Mouse (Mus musculus) heart, embryonic 15.5 days (tissue): ENCODE results near the gene Slc35c2. TPM values are rescaled to one million over a fixed set of nuclear protein-coding genes. Genes with fewer than 3 reads are reported as not detected.

Experiments used
- ATAC-seq: fragments of 200-750 bp; cut with Nextera tagmentation; replicated peaks from 2 replicates; pipeline ENCODE4 v1.8.0; 2017; ENCODE audit warnings: low read depth, moderate TSS enrichment; ENCODE audit not compliant: insufficient number of reproducible peaks, insufficient read depth, low FRiP score
- H3K27ac ChIP-seq: fragments of 300-500 bp; sonication (generic); 2 replicates; pipeline ENCODE4 v1.5.1; 2015; ENCODE audit warnings: mild to moderate bottlenecking, inconsistent platforms
- H3K27me3 ChIP-seq: fragments of 300-500 bp; sonication (generic); 2 replicates; pipeline ENCODE4 v1.6.1; 2015; ENCODE audit warnings: inconsistent platforms
- H3K36me3 ChIP-seq: fragments of 300-500 bp; sonication (generic); 2 replicates; pipeline ENCODE4 v1.6.1; 2015; ENCODE audit warnings: mild to moderate bottlenecking, inconsistent platforms
- H3K4me1 ChIP-seq: fragments of 300-500 bp; sonication (generic); replicated peaks from 2 replicates; pipeline ENCODE4 v1.6.1; 2015; ENCODE audit warnings: inconsistent platforms
- H3K4me2 ChIP-seq: fragments of 300-500 bp; sonication (generic); 2 replicates; pipeline ENCODE4 v1.6.1; 2015; ENCODE audit warnings: inconsistent platforms, mild to moderate bottlenecking, moderate library complexity
- H3K4me3 ChIP-seq: fragments of 300-500 bp; sonication (generic); 2 replicates; pipeline ENCODE4 v1.5.1; 2015; ENCODE audit warnings: mild to moderate bottlenecking, inconsistent platforms
- H3K9ac ChIP-seq: fragments of 300-500 bp; sonication (generic); 2 replicates; pipeline ENCODE4 v1.6.1; 2015; ENCODE audit warnings: mild to moderate bottlenecking, inconsistent platforms
- H3K9me3 ChIP-seq: fragments of 300-500 bp; sonication (generic); replicated peaks from 2 replicates; pipeline ENCODE4 v1.6.1; 2016; ENCODE audit warnings: inconsistent platforms
- WGBS: fragments of 180-500 bp; shearing (Covaris S2); methylation state at CpG from one replicate; pipeline ENCODE4 v1.1.7; 2015; ENCODE audit warnings: mixed read lengths; 5-methylcytosine and 5-hydroxymethylcytosine counted together
- polyA plus RNA-seq: library from polyadenylated mRNA; unstranded; fragments of >200 nt; fragmentation: Nextera tagmentation; extraction: Ambion mirVana; gene quantifications from 2 replicates; pipeline ENCODE4 v1.2.1, GENCODE M21; 2015

Slc35c2 gene
- polyA plus RNA-seq, 1 experiment from 2014 or later: 32.1 TPM

DNA sequence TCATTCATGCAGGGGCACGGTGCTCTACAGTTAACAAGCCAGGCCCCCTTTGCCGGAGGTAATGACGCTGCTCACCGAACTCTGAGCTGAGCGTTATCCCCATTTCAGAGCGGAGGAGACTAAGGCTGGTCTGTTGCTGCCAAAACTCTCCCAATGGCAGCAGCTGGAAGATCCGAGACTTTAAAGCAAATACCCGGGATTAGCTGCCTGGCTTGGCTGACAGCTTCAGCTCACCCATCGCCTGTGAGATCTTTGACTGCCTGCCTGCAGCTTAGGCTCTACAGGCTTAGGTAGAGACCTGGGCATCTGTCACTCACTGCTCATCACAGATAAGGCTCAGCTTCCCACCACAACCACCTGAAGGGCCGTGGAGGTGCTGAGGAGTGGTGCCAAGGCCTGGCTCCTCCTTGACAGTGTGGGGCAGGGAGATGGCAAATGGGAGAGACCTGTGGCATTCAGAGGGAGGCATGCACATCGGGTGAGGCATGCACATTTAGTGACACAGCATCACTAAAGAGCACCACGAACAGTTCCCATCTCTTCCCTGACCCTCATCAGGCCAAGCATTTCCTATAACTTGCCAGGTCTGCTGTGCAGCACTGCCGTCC, 23.3 kb upstream of the Slc35c2 start:
- no peak overlapping the region for H3K27ac ChIP-seq
- no peak overlapping the region for H3K4me3 ChIP-seq
- H3K9ac ChIP-seq: no peak overlapping the region
- no peaks in the 10 kb centered on the region for H3K27me3 ChIP-seq
- H3K36me3 ChIP-seq: peaks cover 47% of the 10 kb centered on the region
- no peaks in the 10 kb centered on the region for H3K9me3 ChIP-seq
- no peak for ATAC-seq
- no peaks in the 10 kb centered on the region for H3K4me1 ChIP-seq
- WGBS: 73% methylated on average over 13 of the region's 13 CpGs
- H3K4me2 ChIP-seq: no peak overlapping the region

GRCm38 (mm10) chr2:165307801-165308200, 20.1 kb upstream of the Slc35c2 start:
- no peak overlapping the region for H3K27ac ChIP-seq
- no peaks in the 10 kb centered on the region for H3K27me3 ChIP-seq
- WGBS: 81% methylated on average over 6 of the region's 6 CpGs
- H3K9me3 ChIP-seq: no peaks in the 10 kb centered on the region
- no peak for ATAC-seq
- no peak overlapping the region for H3K9ac ChIP-seq
- no peak overlapping the region for H3K4me3 ChIP-seq
- H3K4me1 ChIP-seq: no peaks in the 10 kb centered on the region
- H3K36me3 ChIP-seq: peaks cover 48% of the 10 kb centered on the region
- H3K4me2 ChIP-seq: no peak overlapping the region

DNA sequence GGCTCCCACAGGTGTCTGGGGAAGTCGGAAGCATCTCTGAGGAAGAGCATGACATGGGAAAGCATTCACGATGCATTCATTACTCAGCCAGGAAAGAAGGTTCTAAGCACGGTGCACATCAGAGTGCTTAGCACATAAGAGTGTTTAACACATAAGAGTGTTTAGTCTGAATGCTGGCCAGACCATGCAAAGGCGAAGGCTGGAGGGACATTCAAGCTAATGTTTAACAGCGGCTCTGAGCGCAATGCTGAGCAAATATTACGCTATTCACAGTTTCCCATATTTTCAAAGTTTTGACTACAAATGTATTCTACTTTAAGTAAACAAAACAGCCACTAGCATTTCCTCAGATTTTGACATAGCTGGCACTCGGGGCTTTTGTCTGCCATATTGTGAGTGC, 17.8 kb upstream of the Slc35c2 start:
- Histone ChIP-seq H3K9ac (no peak overlapping the region), H3K4me2 (no peak overlapping the region), H3K4me1 (no peaks in the 10 kb centered on the region), H3K4me3 (no peak overlapping the region), H3K27ac (no peak overlapping the region), H3K27me3 (no peaks in the 10 kb centered on the region), H3K9me3 (no peaks in the 10 kb centered on the region), H3K36me3 (peaks cover 41% of the 10 kb centered on the region)
- no peak for ATAC-seq
- WGBS: 88% methylated on average over 8 of the region's 8 CpGs

- Histone ChIP-seq H3K9ac (no peak overlapping the region), H3K4me1 (no peaks in the 10 kb centered on the region), H3K9me3 (no peaks in the 10 kb centered on the region), H3K4me3 (no peak overlapping the region), H3K36me3 (peaks cover 41% of the 10 kb centered on the region), H3K27me3 (no peaks in the 10 kb centered on the region), H3K4me2 (no peak overlapping the region), H3K27ac (no peak overlapping the region)
- 85% methylated on average over 19 of the region's 19 CpGs for WGBS
- ATAC-seq: no peak
Measured at GRCm38 (mm10) chr2:165304819-165305218, 17.1 kb upstream of the Slc35c2 start.

- no peak overlapping the region for H3K27ac ChIP-seq
- H3K9me3 ChIP-seq: no peaks in the 10 kb centered on the region
- H3K9ac ChIP-seq: no peak overlapping the region
- H3K36me3 ChIP-seq: peaks cover 41% of the 10 kb centered on the region
- no peaks in the 10 kb centered on the region for H3K27me3 ChIP-seq
- no peak overlapping the region for H3K4me2 ChIP-seq
- no peak for ATAC-seq
- H3K4me3 ChIP-seq: no peak overlapping the region
- H3K4me1 ChIP-seq: no peaks in the 10 kb centered on the region
- WGBS: 94% methylated on average over 6 of the region's 6 CpGs
Measured at GRCm38 (mm10) chr2:165303354-165304012, 15.8 kb upstream of the Slc35c2 start.

DNA sequence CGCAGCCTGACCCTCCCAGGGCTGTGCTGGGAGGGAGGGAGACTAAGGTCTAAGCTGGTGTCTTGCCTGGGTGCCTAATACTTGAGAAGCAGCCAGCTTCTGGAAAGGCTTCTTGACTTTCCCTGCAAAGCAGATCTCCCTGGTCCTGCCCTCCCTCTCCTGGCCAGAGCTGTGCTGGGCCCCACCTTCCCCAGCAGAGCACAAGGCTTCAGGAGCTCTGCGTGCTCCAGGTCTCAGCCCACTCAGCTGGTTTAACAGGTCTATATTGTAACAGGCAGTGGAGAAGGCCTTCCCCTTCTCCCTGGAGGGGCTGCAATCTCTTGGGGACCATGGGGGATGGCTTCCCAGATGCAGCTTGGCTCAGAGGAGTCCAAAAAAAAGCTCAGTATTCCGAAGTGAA, 13.7 kb upstream of the Slc35c2 start:
- H3K4me3 ChIP-seq: no peak overlapping the region
- H3K4me1 ChIP-seq: no peaks in the 10 kb centered on the region
- no peak overlapping the region for H3K9ac ChIP-seq
- no peaks in the 10 kb centered on the region for H3K9me3 ChIP-seq
- 64% methylated on average over 3 of the region's 3 CpGs for WGBS
- H3K27me3 ChIP-seq: no peaks in the 10 kb centered on the region
- no peak overlapping the region for H3K4me2 ChIP-seq
- H3K27ac ChIP-seq: no peak overlapping the region
- no peak for ATAC-seq
- peaks cover 50% of the 10 kb centered on the region for H3K36me3 ChIP-seq

GRCm38 (mm10) chr2:165300885-165301284, 13.2 kb upstream of the Slc35c2 start:
- 81% methylated on average over 6 of the region's 6 CpGs for WGBS
- Histone ChIP-seq H3K27ac (no peak overlapping the region), H3K9ac (no peak overlapping the region), H3K36me3 (peaks cover 54% of the 10 kb centered on the region), H3K4me2 (no peak overlapping the region), H3K27me3 (no peaks in the 10 kb centered on the region), H3K4me3 (no peak overlapping the region), H3K9me3 (no peaks in the 10 kb centered on the region), H3K4me1 (no peaks in the 10 kb centered on the region)
- no peak for ATAC-seq

DNA sequence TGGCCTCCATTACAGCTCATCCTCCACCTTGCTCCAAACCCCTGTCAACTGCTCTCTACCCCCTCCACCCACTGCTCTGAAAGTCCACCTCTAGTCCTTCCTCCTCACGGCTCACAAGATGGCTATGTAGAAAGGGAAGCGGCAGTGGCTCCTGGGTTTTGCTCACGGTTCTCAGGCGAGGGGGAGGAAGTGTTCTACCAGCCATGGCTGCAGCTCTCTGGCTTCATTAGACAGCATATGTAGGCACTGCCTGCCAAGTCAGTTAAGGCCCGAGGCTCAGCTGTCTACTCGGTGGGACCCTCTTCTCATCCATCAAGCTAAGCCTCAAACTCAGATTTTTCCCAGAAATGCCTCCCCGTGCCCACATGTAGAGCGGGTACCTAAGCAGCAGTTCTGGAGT, 12.8 kb upstream of the Slc35c2 start:
- no peak for ATAC-seq
- Histone ChIP-seq H3K4me2 (no peak overlapping the region), H3K4me1 (no peaks in the 10 kb centered on the region), H3K9ac (no peak overlapping the region), H3K9me3 (no peaks in the 10 kb centered on the region), H3K36me3 (peaks cover 58% of the 10 kb centered on the region), H3K27ac (no peak overlapping the region), H3K27me3 (no peaks in the 10 kb centered on the region), H3K4me3 (no peak overlapping the region)
- 82% methylated on average over 8 of the region's 8 CpGs for WGBS

DNA sequence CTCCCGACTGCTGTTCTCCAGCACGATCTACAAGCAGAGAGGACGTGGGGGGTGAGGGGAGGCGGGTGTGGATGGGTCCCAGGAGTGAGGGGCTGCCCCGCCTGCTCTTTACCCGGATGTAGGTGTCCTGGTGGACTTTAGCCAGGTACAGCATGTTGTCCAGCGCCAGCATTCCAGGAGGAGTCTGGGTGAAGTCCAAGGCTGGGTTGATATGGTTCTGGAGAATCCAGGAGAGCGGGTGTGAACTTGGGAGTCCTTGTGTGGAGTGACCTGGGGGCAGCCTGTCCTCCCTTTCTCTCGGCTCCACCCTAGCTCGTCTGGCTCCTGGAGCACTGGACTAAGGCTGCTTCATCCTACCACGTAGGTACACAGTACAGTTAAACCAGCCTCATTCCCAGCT, 9.8 kb upstream of the Slc35c2 start:
- ATAC-seq: no peak
- H3K4me1 ChIP-seq: no peaks in the 10 kb centered on the region
- WGBS: 92% methylated on average over 11 of the region's 11 CpGs
- H3K27ac ChIP-seq: no peak overlapping the region
- no peak overlapping the region for H3K4me3 ChIP-seq
- no peak overlapping the region for H3K9ac ChIP-seq
- no peaks in the 10 kb centered on the region for H3K9me3 ChIP-seq
- H3K36me3 ChIP-seq: peaks cover 53% of the 10 kb centered on the region
- H3K4me2 ChIP-seq: no peak overlapping the region
- H3K27me3 ChIP-seq: no peaks in the 10 kb centered on the region

GRCm38 (mm10) chr2:165296571-165296970, 8.9 kb upstream of the Slc35c2 start:
- H3K36me3 ChIP-seq: peaks cover 56% of the 10 kb centered on the region
- H3K4me1 ChIP-seq: no peaks in the 10 kb centered on the region
- no peak overlapping the region for H3K4me2 ChIP-seq
- 78% methylated on average over 18 of the region's 18 CpGs for WGBS
- H3K9me3 ChIP-seq: no peaks in the 10 kb centered on the region
- no peak overlapping the region for H3K9ac ChIP-seq
- H3K4me3 ChIP-seq: no peak overlapping the region
- no peaks in the 10 kb centered on the region for H3K27me3 ChIP-seq
- ATAC-seq: no peak
- no peak overlapping the region for H3K27ac ChIP-seq

GRCm38 (mm10) chr2:165288315-165289031, 804 bp upstream of the Slc35c2 start:
- Histone ChIP-seq H3K4me3 (peak overlapping the region; percentile 71), H3K27ac (peak overlapping the region; percentile 71), H3K4me2 (peak overlapping the region; percentile 94), H3K9ac (peak overlapping the region; percentile 70; the same call in 1 of the 2 replicates), H3K4me1 (peaks cover 20% of the 10 kb centered on the region), H3K9me3 (no peaks in the 10 kb centered on the region), H3K27me3 (no peaks in the 10 kb centered on the region), H3K36me3 (peaks cover 28% of the 10 kb centered on the region)
- peak; percentile 48 for ATAC-seq
- WGBS: 54% methylated on average over 18 of the region's 18 CpGs
